Mouse (Mus musculus) R1 (cell line): ENCODE measurements around the gene Fggy.

ENCODE experiments used
- DNase-seq: peaks from one replicate; pipeline ENCODE4 v3.0.0-alpha.2; 2018; ENCODE audit warnings: low read depth, low spot score

Fggy gene

DNA sequence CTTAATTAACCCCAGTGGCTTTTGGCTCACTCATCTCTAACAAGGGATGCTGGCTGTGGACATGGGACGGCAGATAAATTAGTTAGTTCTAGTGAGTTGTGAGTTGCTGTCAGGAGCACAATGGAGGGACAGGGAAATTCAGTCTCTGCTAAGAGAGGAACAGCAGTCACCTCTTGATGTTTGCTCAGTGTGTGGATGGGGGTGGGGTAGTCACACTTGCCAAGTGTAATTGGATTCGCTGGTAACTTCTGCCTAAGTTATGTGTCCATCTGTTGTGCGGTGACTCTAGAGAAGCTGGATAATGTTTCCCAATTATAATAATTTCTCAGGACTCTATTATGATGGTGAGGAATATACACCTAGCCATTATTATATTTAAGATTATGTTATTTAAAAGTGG is 107.0 kb downstream of the Fggy start:
- DNase-seq = no peak

DNA sequence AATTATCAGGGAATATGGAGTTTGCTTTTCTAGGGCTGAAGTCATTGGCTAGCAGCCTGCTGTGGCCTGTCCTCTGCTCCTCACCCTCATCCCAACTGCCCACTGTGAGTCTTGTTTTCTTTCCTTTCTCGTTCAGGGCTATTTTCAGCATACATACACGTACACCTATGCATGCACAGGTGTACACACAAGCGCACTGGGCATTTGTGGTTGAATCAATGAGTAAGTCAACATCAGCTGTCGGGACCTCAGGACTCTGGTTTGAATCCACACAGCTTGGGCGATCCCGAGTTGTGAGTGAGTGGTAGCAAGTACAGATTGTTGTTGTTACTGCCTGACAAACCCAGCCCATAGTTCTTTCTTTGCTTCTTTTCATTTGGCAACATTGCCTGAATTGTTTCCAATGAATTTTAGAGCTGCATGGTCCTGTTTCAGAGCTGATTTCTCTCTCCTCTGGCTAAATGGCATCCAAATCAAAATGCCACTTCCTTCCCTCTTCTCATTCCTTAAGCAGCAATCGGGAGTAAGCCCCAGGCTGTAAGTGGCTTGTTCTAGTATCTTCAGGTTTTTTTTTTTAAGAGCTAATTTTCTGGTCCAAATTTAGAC is 109.1 kb downstream of the Fggy start:
- DNase-seq = no peak

DNA sequence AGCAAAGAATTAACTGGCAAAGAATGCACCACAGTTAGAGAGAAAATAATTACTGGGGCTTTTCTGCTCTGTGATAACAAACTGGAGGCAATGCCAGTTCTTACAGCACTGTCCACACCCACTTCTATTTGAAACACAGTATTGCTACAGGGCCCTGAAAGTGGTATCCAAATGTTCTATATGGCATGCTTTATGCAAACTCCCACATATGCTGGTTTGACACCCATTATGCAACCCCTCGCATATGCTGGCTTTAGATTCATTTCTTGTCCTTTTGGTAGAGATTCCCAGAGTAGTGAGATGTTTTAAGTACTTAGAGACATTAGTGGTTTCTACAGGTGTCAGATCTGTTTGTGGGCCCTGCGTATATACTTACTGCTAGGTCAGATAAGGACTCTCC is 109.6 kb downstream of the Fggy start:
- DNase-seq = no peak

DNA sequence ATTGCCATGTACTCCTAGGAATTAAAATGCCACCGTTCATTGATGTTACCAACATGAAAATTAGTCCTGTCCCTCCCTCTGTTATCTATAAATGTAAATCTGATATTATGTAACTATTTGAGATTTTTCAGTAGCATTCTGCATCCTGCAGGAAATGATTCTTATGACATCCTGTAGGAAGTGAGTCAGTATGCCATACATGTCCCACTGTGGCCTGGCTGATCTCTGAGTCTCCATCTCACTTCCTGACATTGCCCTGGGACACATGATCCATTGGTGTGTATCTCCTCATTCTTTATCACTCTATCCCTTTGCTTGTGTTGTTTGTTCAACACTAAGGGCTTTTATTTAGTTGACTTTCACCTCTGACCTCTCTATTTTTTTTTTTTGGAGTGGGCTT is 110.3 kb downstream of the Fggy start:
- no peak for DNase-seq

DNA sequence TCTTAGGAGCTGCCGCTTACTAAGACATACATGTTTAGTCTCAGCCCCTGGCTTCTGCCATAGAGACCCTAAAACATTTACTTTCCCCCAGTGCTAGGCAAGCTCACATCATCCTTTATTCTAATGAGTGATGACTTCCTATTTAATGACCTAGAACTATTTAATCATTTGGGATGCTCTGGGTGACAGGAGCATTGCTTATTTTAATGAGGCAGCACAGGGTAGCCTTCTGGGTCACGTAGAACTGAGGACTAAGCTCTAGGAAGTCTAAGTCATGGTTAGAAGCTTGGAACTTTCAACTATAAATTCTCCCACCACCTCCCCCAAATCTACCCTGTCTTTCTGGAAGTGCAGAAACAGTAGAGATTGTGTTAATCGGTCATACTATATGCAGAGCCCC is 111.2 kb downstream of the Fggy start:
- DNase-seq = no peak

DNA sequence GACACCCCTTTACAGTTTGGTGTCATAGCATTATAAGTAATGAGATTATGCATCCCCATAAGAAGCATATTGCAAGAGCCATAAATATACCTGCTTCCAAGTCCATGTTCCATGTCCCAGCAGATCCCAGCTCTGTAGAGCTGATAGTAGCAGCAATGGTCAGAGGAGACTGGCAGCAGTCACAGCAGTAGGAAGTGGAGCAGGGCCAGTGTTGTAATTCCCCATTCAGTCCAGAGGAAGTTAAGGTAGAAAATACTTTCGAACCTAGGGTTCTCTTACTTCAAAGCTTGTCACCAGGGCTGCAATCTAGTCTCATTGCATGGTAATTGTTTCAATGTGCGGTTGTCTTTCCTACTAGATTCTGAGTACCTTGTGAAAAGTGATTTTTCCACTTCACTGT is 112.0 kb downstream of the Fggy start:
- DNase-seq = no peak

DNA sequence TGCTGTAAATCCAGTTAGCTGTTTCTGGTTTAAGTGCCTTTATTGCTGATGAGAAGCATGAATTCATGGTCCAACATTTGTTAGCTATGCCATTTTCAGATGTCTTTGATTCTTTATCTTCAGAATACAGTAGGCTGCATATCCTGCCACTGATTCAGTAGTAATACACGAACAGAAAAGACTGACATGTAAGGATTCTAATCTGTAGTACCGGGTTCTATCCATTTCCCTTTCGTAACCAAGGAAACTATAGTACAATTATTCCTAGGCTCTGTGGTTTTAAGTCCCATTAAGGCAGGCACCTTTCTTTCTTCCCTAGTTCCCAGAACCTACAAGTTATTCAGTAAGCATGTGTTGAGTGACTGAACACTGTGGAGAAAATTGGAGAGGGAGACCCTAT is 113.3 kb downstream of the Fggy start:
- DNase-seq = no peak

DNA sequence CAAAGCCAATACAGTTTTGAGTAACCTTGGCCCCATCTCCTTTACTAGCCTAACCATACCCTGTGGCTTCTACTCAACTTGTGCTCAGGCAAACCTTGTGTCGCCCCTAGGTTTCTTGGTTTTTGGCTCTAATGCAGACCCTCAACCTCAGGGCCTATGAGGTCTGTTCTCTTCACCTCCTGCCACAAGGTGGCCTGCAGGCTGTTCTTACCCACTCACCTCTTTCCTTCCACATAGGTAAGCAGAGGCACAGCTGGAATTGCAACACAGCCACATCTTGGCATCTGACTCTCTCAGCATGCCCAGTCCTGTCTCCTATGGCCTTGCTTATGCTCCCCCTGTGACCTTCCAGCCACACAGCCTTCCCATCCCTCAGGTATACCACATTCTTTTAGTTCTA is 114.7 kb downstream of the Fggy start:
- no peak for DNase-seq

DNA sequence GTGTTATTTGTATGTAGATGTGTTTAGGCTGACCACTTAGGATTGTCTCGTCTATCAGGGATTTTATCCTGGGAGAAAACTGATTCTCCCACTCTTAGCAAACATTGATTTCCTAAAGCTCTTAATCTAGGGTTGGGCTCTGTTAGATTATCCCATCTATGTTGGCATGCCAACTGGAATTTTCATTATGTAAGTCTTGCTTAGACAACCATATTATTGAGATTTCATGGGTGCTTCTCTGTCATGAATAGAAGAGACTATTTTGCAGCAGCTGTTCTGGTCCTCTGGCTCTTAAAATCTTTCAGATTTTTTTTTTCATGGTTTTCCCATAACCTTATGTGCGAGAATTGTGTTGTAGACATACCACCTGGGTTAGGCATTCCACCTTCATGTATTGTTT is 119.1 kb downstream of the Fggy start:
- no peak for DNase-seq

DNA sequence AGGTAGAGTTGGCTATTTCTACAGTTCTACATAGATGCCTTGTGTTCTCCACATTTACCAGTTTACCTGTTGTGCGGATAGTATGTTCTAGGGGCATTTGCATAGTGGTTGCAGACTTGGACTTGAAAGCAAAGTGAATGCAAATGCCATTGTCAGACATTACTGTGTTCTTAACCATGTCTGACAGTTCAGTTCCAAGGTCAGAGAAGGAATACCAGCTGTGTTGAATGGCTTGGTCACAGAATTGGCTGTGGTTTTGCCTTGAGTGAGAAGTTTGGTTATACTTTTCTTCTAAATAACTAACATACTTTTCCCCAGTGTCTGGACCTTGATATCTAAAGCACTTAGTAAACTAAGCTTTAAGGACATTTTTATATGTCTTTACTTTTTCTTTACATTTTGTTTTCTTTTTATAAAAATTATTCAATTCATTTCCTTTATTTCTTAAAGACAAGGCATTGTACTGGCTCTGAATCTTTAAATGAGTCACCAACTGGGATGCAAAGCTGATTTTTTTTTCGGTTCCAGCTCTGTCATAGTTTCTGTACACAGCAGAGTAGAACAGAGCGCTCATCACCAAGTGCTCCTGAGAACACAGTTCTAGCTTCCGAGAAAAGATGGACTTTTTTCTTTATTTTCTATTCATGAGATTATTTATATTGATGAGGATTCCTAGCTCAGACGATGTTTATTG is 123.6 kb downstream of the Fggy start:
- DNase-seq = peak; percentile 36

DNA sequence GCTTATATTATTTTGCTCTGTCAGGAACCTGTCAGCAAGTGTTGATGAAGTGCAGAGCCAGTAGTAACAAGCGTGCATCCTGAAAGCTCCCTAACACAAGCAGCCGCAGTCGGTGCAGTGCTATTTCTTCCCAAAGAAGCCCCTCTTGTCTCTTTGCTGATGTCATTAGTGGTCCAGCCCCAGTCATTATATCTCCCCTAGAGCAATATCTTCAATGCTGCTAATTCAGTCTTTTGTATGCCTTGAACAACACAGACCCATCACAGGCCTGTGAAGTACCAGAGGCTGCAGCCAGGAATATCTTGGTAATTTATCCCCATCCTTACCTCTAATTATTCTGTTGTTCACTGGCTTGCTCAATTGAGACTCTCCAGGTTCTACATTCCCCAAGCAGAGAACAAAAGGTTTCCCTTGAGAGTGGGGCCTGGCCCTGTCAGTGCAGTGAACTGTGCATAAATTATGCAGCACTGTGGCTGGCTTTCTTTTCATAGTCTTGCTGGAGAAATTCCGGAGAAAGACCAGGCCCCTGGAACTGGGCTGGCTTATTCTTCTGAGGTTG is 127.3 kb downstream of the Fggy start:
- DNase-seq = peak; percentile 99

DNA sequence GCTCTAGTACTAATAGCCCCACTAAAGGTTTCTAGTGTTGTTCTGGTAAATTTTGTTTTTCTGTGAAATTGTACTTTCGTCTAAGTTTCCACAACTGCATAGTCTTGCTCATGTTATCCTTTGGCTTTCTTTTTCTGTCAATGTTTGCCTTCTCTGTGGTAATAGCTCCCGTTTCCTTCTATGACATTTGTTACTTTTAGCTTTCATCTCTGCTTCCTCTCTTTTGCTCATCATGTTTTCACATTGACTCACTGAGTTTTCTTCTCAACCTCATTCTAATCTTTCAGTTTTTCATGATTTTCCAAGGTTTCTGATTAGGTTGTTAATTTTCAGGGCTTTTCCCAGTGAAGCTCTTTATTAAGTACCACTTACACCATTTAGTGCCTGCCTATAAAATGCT is 129.5 kb downstream of the Fggy start:
- DNase-seq = no peak

DNA sequence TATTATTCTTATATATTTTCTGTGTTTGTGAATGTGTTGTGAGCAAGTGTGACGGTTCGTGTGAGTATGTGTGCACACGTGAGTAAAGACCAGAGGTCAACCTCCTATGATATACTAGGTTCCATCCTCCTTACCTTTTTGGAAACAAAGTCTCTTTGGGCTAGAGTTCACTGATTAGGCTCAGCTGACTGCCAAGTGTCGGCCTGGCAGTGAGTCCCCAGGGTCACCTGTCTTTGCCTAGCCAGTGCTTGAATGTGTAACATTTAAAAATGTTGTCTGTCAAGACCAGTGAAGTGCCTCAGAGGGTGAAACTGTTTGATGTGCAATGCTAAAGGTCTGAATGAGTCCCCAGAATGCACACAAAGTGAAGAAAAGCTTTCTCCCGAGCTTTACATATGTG is 130.0 kb downstream of the Fggy start:
- DNase-seq = no peak

DNA sequence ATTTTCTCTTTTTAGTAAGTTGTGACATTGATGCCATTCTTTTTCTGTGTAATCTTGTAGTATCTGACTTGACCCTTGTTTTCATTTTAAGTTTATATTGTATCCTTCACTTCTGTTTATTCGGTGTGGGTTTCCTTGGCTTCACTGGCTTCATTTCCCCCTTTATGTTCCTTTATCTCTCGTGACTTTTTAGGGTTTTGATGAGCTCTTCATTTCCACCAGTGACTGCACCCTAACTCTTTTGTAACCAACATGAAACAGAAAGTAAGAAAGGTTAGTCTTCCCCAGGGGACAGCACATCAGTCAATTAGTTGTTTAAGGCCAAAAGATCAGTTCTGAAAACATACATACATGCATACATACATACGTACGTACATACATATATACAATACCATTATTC is 130.9 kb downstream of the Fggy start:
- no peak for DNase-seq

DNA sequence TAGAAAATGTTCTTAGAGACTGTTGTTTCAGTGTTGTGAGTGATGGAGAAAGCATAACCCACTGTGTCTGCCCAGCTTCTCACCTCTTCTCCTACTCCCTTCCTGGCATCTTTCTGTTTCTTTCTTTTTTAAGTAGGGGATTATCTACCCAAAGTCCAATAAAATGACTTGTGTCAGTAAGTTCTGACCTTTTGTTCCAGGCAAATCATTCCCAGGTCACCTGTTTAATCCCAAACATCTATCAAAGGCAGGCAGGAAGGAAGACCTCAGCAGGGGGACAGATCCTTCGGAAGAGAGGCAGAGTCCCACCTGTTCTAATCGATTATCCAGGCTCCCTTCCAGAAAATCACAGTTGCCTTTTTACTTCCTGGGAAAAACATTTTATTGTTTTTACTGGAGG is 143.1 kb downstream of the Fggy start:
- peak; percentile 38 for DNase-seq

DNA sequence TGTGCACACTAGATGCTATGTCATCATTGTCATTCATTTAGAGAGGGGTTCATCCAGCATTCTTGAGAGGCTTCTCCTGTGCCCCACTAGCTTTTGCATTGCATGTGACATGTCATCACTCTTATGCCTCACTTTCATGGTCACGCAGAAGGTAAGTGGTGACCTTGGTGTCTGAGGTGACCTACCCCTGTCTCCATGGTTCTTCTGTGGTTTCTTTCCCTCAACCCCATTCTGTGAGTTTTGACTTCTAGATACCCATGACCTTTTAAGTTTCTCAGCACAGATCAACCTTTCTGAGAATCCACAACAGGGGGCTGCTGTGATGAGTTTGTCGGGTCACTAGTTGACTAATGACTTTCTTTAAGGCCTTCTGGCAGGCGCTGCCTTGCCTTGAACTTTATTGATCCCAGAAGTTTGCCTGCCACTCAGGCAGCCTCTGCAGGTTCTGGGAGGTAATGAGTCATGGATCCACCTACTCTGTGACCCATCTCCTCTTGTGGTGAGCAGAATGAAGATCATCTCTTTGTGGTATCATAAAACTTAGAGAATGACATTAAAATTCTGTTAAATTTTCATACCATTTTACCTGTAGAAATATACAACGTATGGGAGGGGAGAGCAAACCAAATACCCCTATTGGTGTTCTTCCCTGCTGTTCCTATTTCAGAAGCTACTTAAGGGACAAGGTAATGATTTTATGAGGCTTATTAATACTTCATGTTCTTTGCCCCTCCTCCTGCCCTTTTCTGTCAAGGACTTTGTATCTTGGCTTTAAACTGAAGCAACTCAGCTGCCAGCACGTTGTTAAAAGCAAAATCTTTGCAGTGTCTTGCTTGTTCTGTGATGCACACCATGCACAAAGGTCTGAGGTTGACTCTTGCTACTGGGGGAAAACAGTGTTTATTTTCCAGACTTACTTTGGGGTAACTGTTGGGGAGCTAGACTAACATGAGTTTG is 150.9 kb downstream of the Fggy start:
- no peak for DNase-seq

DNA sequence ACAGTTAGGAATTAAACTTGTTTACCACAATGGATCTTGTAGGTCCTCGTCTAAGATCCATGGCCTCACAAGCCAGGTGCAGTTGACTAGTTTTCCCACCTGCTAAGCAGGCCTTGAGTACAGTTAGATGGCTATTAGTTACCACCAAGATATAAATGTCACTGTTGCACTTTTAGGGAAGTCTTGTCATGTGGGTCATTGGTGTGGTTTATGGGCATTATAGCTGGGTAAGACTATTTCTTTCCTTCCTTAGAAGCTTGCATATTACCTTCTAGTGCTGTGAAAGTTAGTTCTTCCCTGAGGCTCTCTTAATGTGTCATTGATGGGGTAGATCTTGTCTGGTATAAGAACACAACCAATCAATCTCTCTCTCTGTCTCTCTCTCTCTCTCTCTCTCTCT is 152.4 kb downstream of the Fggy start:
- no peak for DNase-seq

DNA sequence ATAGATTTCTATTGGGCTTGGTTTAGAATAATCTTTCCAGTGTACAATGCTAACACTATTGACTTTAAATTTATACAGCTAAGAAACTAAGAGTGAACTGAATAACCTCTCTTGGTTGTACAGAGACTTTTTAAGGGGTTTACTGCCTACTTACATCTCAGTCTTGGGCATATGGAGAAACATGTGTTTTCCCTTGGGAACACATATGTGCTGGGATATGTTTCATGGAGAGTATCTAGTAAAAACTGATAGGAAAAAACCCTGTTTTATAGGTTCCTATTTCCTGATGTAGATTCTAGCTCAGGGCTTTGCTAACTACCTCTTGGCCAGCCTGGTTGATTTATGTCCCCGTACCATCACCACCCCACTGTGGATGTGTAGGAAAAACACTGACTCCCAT is 155.5 kb downstream of the Fggy start:
- no peak for DNase-seq

DNA sequence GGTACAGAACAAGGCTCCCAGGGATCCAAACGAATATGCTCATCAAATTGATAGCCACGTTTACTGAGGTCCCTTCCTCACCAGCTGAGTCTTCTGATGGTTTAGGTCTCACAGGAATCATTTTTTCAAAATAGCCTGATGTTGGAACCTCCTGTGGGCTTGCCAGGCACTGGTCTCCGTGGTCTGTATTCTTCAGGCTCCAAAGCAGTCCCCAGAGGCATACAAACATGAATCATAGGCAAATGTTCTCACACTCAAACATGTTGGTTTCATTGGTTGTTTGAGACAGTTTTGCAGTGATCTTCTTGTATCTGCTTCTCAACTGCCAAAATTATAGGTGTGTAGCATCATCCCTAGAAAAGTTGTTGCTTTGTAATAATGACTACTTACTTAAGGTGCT is 156.0 kb downstream of the Fggy start:
- DNase-seq = no peak

DNA sequence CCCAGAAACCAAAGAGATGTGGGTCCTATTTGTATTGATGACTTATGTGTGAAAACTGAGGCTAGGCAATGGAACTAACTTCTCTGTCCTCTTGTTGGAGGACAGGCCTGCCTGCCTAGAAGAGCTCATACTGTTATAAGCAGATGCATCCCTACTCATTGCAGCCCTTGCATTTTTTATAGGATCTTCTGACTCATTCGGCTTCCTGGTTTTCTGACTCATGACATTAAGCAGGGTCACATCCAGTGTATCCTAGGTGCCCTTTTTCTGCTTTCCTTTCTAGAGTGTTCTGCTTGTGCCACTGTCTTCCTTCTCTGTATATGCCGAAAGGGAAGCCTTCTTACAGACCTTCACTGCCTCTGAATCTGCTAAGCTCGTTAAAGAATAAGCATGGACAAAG is 158.8 kb downstream of the Fggy start:
- DNase-seq = no peak

DNA sequence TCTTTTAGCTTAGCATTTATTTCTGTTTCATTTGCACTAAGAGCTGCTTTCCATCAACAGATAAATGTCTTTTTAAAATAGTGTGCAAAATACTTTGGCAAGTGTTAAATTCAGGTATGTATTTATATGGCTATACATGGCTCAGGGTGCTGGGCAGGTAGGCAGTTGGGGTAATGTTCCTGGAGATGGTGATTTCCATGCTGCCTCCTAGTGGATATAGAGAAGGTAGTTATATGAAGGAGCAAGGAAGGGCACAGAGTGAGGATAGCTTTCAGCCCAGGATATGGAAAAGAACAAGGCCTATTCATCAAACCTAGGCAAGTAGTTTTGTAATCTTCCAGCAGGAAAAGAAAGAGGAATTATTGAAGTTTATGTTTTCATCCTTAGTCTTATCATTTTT is 166.3 kb downstream of the Fggy start:
- DNase-seq = peak; percentile 23

DNA sequence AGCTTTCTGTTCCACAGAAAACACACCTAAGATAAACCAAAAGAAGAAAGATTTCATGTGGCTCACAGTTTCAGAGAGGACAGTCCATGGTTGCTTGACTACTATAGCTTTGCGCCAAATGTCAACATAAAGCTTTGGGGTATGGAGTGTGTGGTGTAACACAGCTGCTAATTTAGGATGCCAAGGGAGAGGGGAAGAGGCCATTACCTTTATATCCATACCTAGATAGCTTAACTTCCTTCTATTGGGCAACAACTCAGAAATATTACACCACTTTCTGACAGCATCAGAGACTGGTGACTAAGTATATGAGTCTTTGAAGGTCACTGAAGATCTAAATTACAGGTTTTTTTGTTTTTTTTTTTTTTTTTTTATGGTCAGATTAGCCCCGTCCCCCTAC is 169.1 kb downstream of the Fggy start:
- no peak for DNase-seq
